Mouse (Mus musculus) embryonic facial prominence, embryonic 11.5 days (tissue): ENCODE measurements at regions not wholly inside any gene's neighbourhood (a gene's known extent, or its start where the extent isn't known, plus 50 kb on each side); places are given as distances from the start of the nearest gene placed in this dataset.
A peak's percentile ranks its signal among the peaks of the same experiment; 100 is the strongest.

ENCODE experiments used
- ATAC-seq: fragments of 200-750 bp; cut with Nextera tagmentation; replicated peaks from 2 replicates; pipeline ENCODE4 v1.8.0; 2017; ENCODE audit warnings: low read depth; ENCODE audit not compliant: insufficient number of reproducible peaks, low FRiP score, low TSS enrichment
- DNase-seq: peaks from one replicate; pipeline ENCODE4 v3.0.0-alpha.2; 2015; ENCODE audit warnings: low spot score
- H3K27ac ChIP-seq: fragments of 300-500 bp; sonication (generic); replicated peaks from 2 replicates; pipeline ENCODE4 v1.5.1; 2014; ENCODE audit warnings: mild to moderate bottlenecking, low read depth, low read length, control low read depth
- H3K27me3 ChIP-seq: fragments of 300-500 bp; sonication (generic); 2 replicates; pipeline ENCODE4 v1.6.1; 2014; ENCODE audit warnings: mild to moderate bottlenecking, low read length, moderate library complexity, mixed read lengths; ENCODE audit not compliant: control insufficient read depth, insufficient read depth
- H3K36me3 ChIP-seq: fragments of 300-500 bp; sonication (generic); replicated peaks from 2 replicates; pipeline ENCODE4 v1.6.1; 2014; ENCODE audit warnings: low read depth, mild to moderate bottlenecking, low read length, moderate library complexity, mixed read lengths; ENCODE audit not compliant: control insufficient read depth, insufficient read depth
- H3K4me1 ChIP-seq: fragments of 300-500 bp; sonication (generic); 2 replicates; pipeline ENCODE4 v1.6.1; 2014; ENCODE audit warnings: low read length, mixed read lengths; ENCODE audit not compliant: control insufficient read depth, insufficient read depth
- H3K4me2 ChIP-seq: fragments of 300-500 bp; sonication (generic); 2 replicates; pipeline ENCODE4 v1.6.1; 2014; ENCODE audit warnings: low read depth, mild to moderate bottlenecking, control low read depth, low read length, moderate library complexity
- H3K4me3 ChIP-seq: fragments of 300-500 bp; sonication (generic); 2 replicates; pipeline ENCODE4 v1.5.1; 2014; ENCODE audit warnings: low read depth, low read length, control low read depth
- H3K9ac ChIP-seq: fragments of 300-500 bp; sonication (generic); replicated peaks from 2 replicates; pipeline ENCODE4 v1.6.1; 2014; ENCODE audit warnings: mild to moderate bottlenecking, control low read depth, low read length
- H3K9me3 ChIP-seq: fragments of 300-500 bp; sonication (generic); replicated peaks from 2 replicates; pipeline ENCODE4 v1.6.1; 2016; ENCODE audit warnings: mild to moderate bottlenecking, low read length, inconsistent platforms, mixed read lengths; ENCODE audit not compliant: control insufficient read depth
- WGBS: fragments of 180-500 bp; shearing (Covaris S2); extraction: QIAGEN DNeasy Blood & Tissue Kit; methylation state at CpG from one replicate; pipeline ENCODE4 v1.1.7; 2014; 5-methylcytosine and 5-hydroxymethylcytosine counted together

GRCm38 (mm10) chr6:147416592-147416991 lies 59.0 kb upstream of the Ccdc91 start:
- H3K4me2 ChIP-seq, result no peak overlapping the region
- ATAC-seq, result 0 out of 2 replicates have a peak, but pooled peaks have one; percentile 56
- DNase-seq, result peak; percentile 67
- no peaks in the 10 kb centered on the region for H3K36me3 ChIP-seq
- H3K9me3 ChIP-seq, result no peaks in the 10 kb centered on the region
- H3K9ac ChIP-seq, result no peak overlapping the region
- no peaks in the 10 kb centered on the region for H3K27me3 ChIP-seq
- H3K4me1 ChIP-seq, result no peaks in the 10 kb centered on the region
- 43% methylated on average over 3 of the region's 3 CpGs for WGBS
- H3K27ac ChIP-seq, result no peak overlapping the region
- no peak overlapping the region for H3K4me3 ChIP-seq

- H3K4me2 ChIP-seq, result no peak overlapping the region
These were observed 61.9 kb upstream of the Ccdc91 start for GRCm38 (mm10) chr6:147413713-147414112.

GRCm38 (mm10) chr6:147397984-147398383 lies 77.6 kb upstream of the Ccdc91 start:
- Histone ChIP-seq H3K27ac (no peak overlapping the region), H3K9me3 (no peaks in the 10 kb centered on the region), H3K4me2 (no peak overlapping the region), H3K4me3 (no peak overlapping the region), H3K36me3 (no peaks in the 10 kb centered on the region), H3K9ac (no peak overlapping the region), H3K4me1 (no peaks in the 10 kb centered on the region), H3K27me3 (no peaks in the 10 kb centered on the region)
- WGBS, result 87% methylated on average over 6 of the region's 6 CpGs
- no peak for ATAC-seq
- DNase-seq, result no peak

More at GRCm38 (mm10) chr6:147413713-147414112, 61.9 kb upstream of the Ccdc91 start:
- DNase-seq (no peak), ATAC-seq (no peak)
- no peaks in the 10 kb centered on the region for H3K4me1 ChIP-seq
- no peak overlapping the region for H3K4me3 ChIP-seq
- H3K27me3 ChIP-seq, result no peaks in the 10 kb centered on the region
- no peaks in the 10 kb centered on the region for H3K36me3 ChIP-seq
- no peak overlapping the region for H3K27ac ChIP-seq
- H3K9ac ChIP-seq, result no peak overlapping the region
- 93% methylated on average over 3 of the region's 3 CpGs for WGBS
- no peaks in the 10 kb centered on the region for H3K9me3 ChIP-seq

- Histone ChIP-seq H3K4me3 (no peak overlapping the region), H3K36me3 (no peaks in the 10 kb centered on the region), H3K27ac (no peak overlapping the region), H3K4me1 (no peaks in the 10 kb centered on the region), H3K9ac (no peak overlapping the region), H3K4me2 (no peak overlapping the region), H3K9me3 (no peaks in the 10 kb centered on the region), H3K27me3 (no peaks in the 10 kb centered on the region)
- DNase-seq (peak; percentile 9), ATAC-seq (no peak)
- WGBS, result 38% methylated on average over 14 of the region's 14 CpGs
These were observed 84.0 kb upstream of the Ccdc91 start for GRCm38 (mm10) chr6:147391425-147392158.

- DNase-seq (peak; percentile 5), ATAC-seq (no peak; the same call in 1 of the 2 replicates)
- WGBS, result 58% methylated on average over 5 of the region's 5 CpGs
- no peak overlapping the region for H3K9ac ChIP-seq
- no peak overlapping the region for H3K27ac ChIP-seq
- no peaks in the 10 kb centered on the region for H3K36me3 ChIP-seq
- H3K4me3 ChIP-seq, result no peak overlapping the region
- no peaks in the 10 kb centered on the region for H3K4me1 ChIP-seq
- no peak overlapping the region for H3K4me2 ChIP-seq
- H3K27me3 ChIP-seq, result no peaks in the 10 kb centered on the region
- H3K9me3 ChIP-seq, result no peaks in the 10 kb centered on the region
These were observed 85.1 kb upstream of the Ccdc91 start for GRCm38 (mm10) chr6:147390499-147390898.

DNA sequence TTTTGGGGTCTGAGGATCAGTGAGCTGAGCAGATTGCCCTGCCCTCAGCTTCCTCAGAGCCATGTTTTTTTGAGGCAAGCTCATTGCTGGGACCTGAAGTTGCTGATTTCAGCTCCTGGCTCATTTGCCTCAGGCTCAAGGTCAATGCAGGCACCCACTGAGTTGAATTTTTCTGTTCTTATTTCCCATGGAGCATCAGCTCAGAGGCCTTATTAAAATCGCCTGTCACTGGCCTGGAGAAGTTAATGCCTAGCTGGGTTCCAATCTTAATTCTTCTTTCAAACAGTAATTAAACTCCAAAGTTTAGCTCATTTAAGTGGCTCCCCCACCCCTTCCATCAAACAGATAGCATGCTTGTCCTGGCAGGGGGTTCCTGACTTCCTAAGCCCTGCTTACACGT lies 86.9 kb upstream of the Ccdc91 start:
- 11% methylated on average over 2 of the region's 2 CpGs for WGBS
- no peaks in the 10 kb centered on the region for H3K36me3 ChIP-seq
- no peaks in the 10 kb centered on the region for H3K27me3 ChIP-seq
- H3K9me3 ChIP-seq, result no peaks in the 10 kb centered on the region
- H3K27ac ChIP-seq, result no peak overlapping the region
- DNase-seq, result no peak
- H3K4me3 ChIP-seq, result no peak overlapping the region
- no peak for ATAC-seq
- H3K4me1 ChIP-seq, result no peaks in the 10 kb centered on the region
- H3K9ac ChIP-seq, result no peak overlapping the region
- H3K4me2 ChIP-seq, result no peak overlapping the region

DNA sequence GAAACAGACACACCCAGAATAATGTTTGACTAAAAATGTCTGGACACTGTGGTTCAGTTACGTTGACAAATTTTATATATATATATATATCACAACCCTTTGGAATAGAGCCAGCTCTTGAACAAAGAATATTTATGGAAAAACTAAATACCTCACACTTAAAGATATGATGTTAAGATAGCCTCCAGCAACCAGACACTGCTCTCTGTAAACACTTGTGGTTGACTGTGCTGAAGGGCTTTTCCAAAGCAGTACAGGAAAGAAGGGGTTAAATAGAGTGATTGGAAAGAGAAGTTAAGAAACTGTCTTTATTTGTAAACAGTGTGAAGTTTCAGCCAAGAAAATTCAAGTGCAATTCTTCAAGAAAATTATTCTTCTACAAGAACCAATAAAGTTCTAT lies 90.0 kb upstream of the Ccdc91 start:
- DNase-seq, result no peak
- no peaks in the 10 kb centered on the region for H3K36me3 ChIP-seq
- H3K27ac ChIP-seq, result no peak overlapping the region
- WGBS, result 88% methylated on average over 1 of the region's 1 CpGs
- no peak overlapping the region for H3K9ac ChIP-seq
- H3K27me3 ChIP-seq, result no peaks in the 10 kb centered on the region
- no peaks in the 10 kb centered on the region for H3K9me3 ChIP-seq
- H3K4me1 ChIP-seq, result no peaks in the 10 kb centered on the region
- H3K4me2 ChIP-seq, result no peak overlapping the region
- no peak overlapping the region for H3K4me3 ChIP-seq
- ATAC-seq, result no peak

- Histone ChIP-seq H3K4me3 (no peak overlapping the region), H3K4me2 (no peak overlapping the region), H3K27ac (no peak overlapping the region), H3K9ac (no peak overlapping the region), H3K9me3 (no peaks in the 10 kb centered on the region), H3K27me3 (no peaks in the 10 kb centered on the region), H3K36me3 (no peaks in the 10 kb centered on the region), H3K4me1 (no peaks in the 10 kb centered on the region)
- no peak for ATAC-seq
- DNase-seq, result no peak
- WGBS, result 68% methylated on average over 8 of the region's 8 CpGs
These were observed 95.1 kb upstream of the Ccdc91 start for GRCm38 (mm10) chr6:147380519-147380918.
